Mouse (Mus musculus): ENCODE data around the gene B4galt4. TPM values are rescaled to one million over a fixed set of nuclear protein-coding genes. Genes with fewer than 3 reads are reported as not detected.

Gene B4galt4
- polyA plus RNA-seq, 1 experiment from 2014 or later, result 9.3 TPM

DNA sequence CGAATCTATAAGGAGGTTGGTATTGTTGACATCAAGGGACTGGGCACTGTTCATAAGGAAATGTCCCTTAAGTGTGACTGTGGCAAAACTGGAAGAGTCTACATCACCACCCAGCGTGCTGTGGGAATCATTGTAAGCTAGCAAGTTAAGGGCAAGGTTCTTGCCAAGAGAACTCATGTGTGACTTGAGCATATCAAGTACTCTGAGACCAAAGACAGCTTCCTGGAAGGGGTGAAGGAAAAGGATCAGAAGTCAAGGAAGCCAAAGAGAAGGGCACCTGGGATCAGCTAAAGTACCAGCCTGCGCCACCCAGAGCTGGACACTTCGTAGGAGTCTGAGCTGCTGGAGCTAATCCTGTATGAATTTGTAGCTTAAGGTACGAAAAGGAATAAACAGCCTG is 18.2 kb downstream of the B4galt4 start:
- H3K4me2 ChIP-seq (replicated peaks; ENCODE audit: low read depth), result no peak overlapping the region
- H3K36me3 ChIP-seq (ENCODE audit: control insufficient read depth, insufficient read depth, low read length), result peaks cover 7% of the 10 kb centered on the region; the same call in 1 of the 2 replicates
- H3K27me3 ChIP-seq (ENCODE audit: control insufficient read depth, insufficient read depth, low read length), result no peaks in the 10 kb centered on the region
- ATAC-seq (ENCODE audit: low FRiP score, low TSS enrichment) (no peak), DNase-seq (ENCODE audit: low spot score) (no peak)
- no peaks in the 10 kb centered on the region for H3K9me3 ChIP-seq (ENCODE audit: control insufficient read depth, low read length)
- no peak overlapping the region for H3K27ac ChIP-seq (replicated peaks)
- H3K9ac ChIP-seq (ENCODE audit: low read length), result no peak overlapping the region
- H3K4me1 ChIP-seq (replicated peaks; ENCODE audit: control insufficient read depth, insufficient read depth), result no peaks in the 10 kb centered on the region
- WGBS, result 96% methylated on average over 5 of the region's 5 CpGs
- no peak overlapping the region for H3K4me3 ChIP-seq (ENCODE audit: low read depth, low read length)
- TF ChIP-seq CTCF (IDR thresholded peaks at IDR 0.05; ENCODE audit: low read depth), result no peak

DNA sequence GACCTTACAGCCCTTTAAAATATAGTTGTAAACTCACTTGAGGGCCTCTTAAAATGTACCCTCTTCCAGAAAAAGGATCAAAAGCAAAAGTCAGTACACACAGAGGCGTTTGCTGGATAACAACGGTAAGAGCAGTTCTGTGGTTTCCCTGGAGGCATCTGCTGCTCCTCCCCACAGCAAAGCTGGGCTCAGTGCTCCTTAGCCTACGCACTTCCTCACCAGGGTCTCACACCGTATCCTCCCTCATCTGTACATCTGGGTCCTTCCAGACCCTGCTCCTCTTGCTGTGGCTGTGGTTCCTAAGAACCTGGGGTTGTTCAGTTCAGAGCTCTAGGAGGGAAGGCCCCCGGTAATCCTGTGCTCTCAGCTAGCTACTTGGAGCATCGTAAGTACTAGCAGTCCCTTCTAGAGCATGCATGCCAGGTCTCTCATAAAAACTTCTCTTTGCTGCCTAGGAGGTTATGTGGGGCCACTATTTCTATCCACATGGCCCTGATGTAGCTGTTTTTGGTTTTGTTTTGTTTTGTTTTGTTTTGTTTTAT is 18.8 kb downstream of the B4galt4 start:
- Histone ChIP-seq H3K27me3 (ENCODE audit: control insufficient read depth, insufficient read depth, low read length) (no peaks in the 10 kb centered on the region), H3K27ac (replicated peaks) (no peak overlapping the region), H3K4me2 (replicated peaks; ENCODE audit: low read depth) (no peak overlapping the region), H3K9ac (ENCODE audit: low read length) (no peak overlapping the region), H3K4me3 (ENCODE audit: low read depth, low read length) (no peak overlapping the region), H3K4me1 (replicated peaks; ENCODE audit: control insufficient read depth, insufficient read depth) (no peaks in the 10 kb centered on the region), H3K9me3 (ENCODE audit: control insufficient read depth, low read length) (no peaks in the 10 kb centered on the region), H3K36me3 (ENCODE audit: control insufficient read depth, insufficient read depth, low read length) (peaks cover 7% of the 10 kb centered on the region; the same call in 1 of the 2 replicates)
- DNase-seq (ENCODE audit: low spot score) (no peak), ATAC-seq (ENCODE audit: low FRiP score, low TSS enrichment) (no peak)
- TF ChIP-seq CTCF (IDR thresholded peaks at IDR 0.05; ENCODE audit: low read depth), result no peak
- no peak for TF ChIP-seq EP300 (optimal IDR thresholded peaks at IDR 0.05)
- WGBS, result 83% methylated on average over 6 of the region's 6 CpGs

DNA sequence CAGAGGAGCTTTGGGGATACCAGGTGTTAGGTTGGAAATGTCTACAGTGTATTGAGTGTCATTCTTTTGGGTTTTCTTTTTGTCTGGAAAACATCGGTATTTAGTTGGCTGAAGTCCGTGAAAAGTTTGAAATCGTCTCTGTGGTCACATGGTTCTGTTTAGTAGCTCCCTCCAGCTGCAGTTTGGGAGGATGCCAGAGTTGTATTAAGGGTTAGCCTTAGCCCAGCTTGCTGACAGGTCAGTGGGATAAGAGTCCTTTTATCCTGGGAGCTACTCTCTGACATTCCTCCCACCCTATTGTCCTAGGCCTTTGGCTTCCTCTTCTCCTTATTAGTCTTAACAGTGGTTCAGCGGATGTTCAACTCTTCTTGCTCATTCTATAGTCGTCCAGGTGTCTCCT is 19.9 kb downstream of the B4galt4 start:
- no peak for DNase-seq (ENCODE audit: low spot score)
- Histone ChIP-seq H3K27ac (replicated peaks) (no peak overlapping the region), H3K4me3 (ENCODE audit: low read depth, low read length) (no peak overlapping the region), H3K4me2 (replicated peaks; ENCODE audit: low read depth) (no peak overlapping the region), H3K9me3 (ENCODE audit: control insufficient read depth, low read length) (no peaks in the 10 kb centered on the region), H3K27me3 (ENCODE audit: control insufficient read depth, insufficient read depth, low read length) (no peaks in the 10 kb centered on the region), H3K4me1 (replicated peaks; ENCODE audit: control insufficient read depth, insufficient read depth) (no peaks in the 10 kb centered on the region), H3K36me3 (ENCODE audit: control insufficient read depth, insufficient read depth, low read length) (peaks cover 7% of the 10 kb centered on the region; the same call in 1 of the 2 replicates), H3K9ac (ENCODE audit: low read length) (no peak overlapping the region)
- no peak for ATAC-seq (ENCODE audit: low FRiP score, low TSS enrichment)
- TF ChIP-seq EP300 (optimal IDR thresholded peaks at IDR 0.05) (no peak), CTCF (IDR thresholded peaks at IDR 0.05; ENCODE audit: low read depth) (no peak)
- WGBS, result 74% methylated on average over 5 of the region's 5 CpGs

DNA sequence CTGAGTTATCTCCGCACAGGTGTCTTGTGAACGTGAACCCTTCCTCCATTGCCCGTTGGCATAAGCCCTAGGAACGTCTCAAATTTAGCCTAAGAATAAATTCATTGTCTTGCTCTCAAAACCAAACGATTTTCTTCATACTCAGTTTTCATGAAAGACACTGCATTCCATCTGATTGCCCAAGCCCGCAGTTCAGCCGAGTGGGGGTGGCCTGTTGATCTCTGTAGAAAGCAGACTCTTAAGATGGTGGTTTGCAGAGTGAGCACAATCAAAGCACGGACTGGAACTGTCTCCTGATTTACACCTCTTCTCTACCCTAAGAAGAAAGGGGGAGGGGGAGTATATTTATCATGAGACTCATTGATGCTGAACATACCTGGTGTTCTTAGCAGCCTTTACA is 20.3 kb downstream of the B4galt4 start:
- H3K4me1 ChIP-seq (replicated peaks; ENCODE audit: control insufficient read depth, insufficient read depth), result no peaks in the 10 kb centered on the region
- H3K4me2 ChIP-seq (replicated peaks; ENCODE audit: low read depth), result no peak overlapping the region
- no peak for ATAC-seq (ENCODE audit: low FRiP score, low TSS enrichment)
- no peak for DNase-seq (ENCODE audit: low spot score)
- no peaks in the 10 kb centered on the region for H3K9me3 ChIP-seq (ENCODE audit: control insufficient read depth, low read length)
- peaks cover 7% of the 10 kb centered on the region; the same call in 1 of the 2 replicates for H3K36me3 ChIP-seq (ENCODE audit: control insufficient read depth, insufficient read depth, low read length)
- H3K27ac ChIP-seq (replicated peaks), result no peak overlapping the region
- no peak overlapping the region for H3K4me3 ChIP-seq (ENCODE audit: low read depth, low read length)
- 90% methylated on average over 8 of the region's 8 CpGs for WGBS
- H3K27me3 ChIP-seq (ENCODE audit: control insufficient read depth, insufficient read depth, low read length), result no peaks in the 10 kb centered on the region
- no peak overlapping the region for H3K9ac ChIP-seq (ENCODE audit: low read length)
- no peak for TF ChIP-seq EP300 (optimal IDR thresholded peaks at IDR 0.05)
- TF ChIP-seq CTCF (IDR thresholded peaks at IDR 0.05; ENCODE audit: low read depth), result no peak

DNA sequence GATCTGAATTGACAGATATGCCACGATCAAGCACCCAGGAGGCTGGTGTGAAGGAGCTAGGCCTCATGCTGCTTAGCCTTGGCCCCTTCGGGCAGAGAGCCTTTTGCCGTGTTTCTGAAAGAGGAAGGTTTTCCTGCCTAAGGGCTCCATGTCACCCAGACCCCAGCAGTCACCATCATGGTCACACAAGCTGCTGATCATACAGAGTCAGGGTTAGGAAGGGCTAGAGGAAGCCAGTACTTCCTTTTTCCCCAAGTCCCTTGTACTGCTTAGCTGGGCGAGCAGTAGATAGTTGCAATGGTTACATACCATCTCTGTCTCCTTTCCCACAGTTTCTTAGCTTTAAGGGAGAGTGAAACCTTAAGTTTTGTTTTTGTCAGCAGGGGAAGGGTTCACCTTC is 21.4 kb downstream of the B4galt4 start:
- H3K27me3 ChIP-seq (ENCODE audit: control insufficient read depth, insufficient read depth, low read length), result no peaks in the 10 kb centered on the region
- WGBS, result 71% methylated on average over 4 of the region's 4 CpGs
- TF ChIP-seq EP300 (optimal IDR thresholded peaks at IDR 0.05), result no peak
- no peak for TF ChIP-seq CTCF (IDR thresholded peaks at IDR 0.05; ENCODE audit: low read depth)
- no peak overlapping the region for H3K9ac ChIP-seq (ENCODE audit: low read length)
- no peak overlapping the region for H3K4me2 ChIP-seq (replicated peaks; ENCODE audit: low read depth)
- ATAC-seq (ENCODE audit: low FRiP score, low TSS enrichment), result no peak
- no peak overlapping the region for H3K27ac ChIP-seq (replicated peaks)
- no peaks in the 10 kb centered on the region for H3K9me3 ChIP-seq (ENCODE audit: control insufficient read depth, low read length)
- H3K4me1 ChIP-seq (replicated peaks; ENCODE audit: control insufficient read depth, insufficient read depth), result no peaks in the 10 kb centered on the region
- H3K36me3 ChIP-seq (ENCODE audit: control insufficient read depth, insufficient read depth, low read length), result peaks cover 5% of the 10 kb centered on the region; the same call in 1 of the 2 replicates
- DNase-seq (ENCODE audit: low spot score), result no peak
- no peak overlapping the region for H3K4me3 ChIP-seq (ENCODE audit: low read depth, low read length)

DNA sequence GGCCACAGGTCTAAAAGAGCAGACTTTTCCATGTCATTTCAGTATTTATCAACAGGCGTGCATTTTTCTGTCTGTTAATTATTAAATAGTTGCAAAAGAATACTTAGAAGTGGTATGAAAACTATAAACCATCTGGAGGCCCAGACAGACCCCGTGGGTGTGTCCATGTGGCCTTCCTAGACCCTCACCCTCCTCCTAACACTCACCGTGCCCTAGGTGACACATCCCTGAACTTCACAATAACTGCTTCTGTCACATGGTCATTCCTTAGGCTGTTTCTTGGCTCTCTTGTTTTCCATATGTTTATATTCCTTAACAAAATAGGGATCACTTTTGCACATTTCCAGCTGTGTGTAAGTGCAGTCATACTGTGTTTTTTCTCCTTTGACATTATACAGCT is 24.6 kb downstream of the B4galt4 start:
- no peaks in the 10 kb centered on the region for H3K4me1 ChIP-seq (replicated peaks; ENCODE audit: control insufficient read depth, insufficient read depth)
- H3K9ac ChIP-seq (ENCODE audit: low read length), result no peak overlapping the region
- ATAC-seq (ENCODE audit: low FRiP score, low TSS enrichment) (no peak), DNase-seq (ENCODE audit: low spot score) (no peak)
- H3K36me3 ChIP-seq (ENCODE audit: control insufficient read depth, insufficient read depth, low read length), result no peaks in the 10 kb centered on the region
- H3K4me3 ChIP-seq (ENCODE audit: low read depth, low read length), result no peak overlapping the region
- H3K27ac ChIP-seq (replicated peaks), result no peak overlapping the region
- H3K27me3 ChIP-seq (ENCODE audit: control insufficient read depth, insufficient read depth, low read length), result no peaks in the 10 kb centered on the region
- WGBS, result 53% methylated on average over 3 of the region's 3 CpGs
- H3K9me3 ChIP-seq (ENCODE audit: control insufficient read depth, low read length), result no peaks in the 10 kb centered on the region
- H3K4me2 ChIP-seq (replicated peaks; ENCODE audit: low read depth), result no peak overlapping the region
- TF ChIP-seq EP300 (optimal IDR thresholded peaks at IDR 0.05), result no peak
- TF ChIP-seq CTCF (IDR thresholded peaks at IDR 0.05; ENCODE audit: low read depth), result no peak

Measured in stomach, postnatal 0 days (tissue).